Mouse (Mus musculus) brain, embryonic 14.5 days (tissue): ENCODE measurements around the gene Trim38.

Experiments
- CTCF ChIP-seq: fragments of 200-500 bp; IDR thresholded peaks from 2 replicates; pipeline ENCODE4 v1.5.1; 2012; ENCODE audit warnings: inconsistent platforms, mild to moderate bottlenecking, moderate library complexity, borderline replicate concordance; ENCODE audit not compliant: insufficient read depth, insufficient read length; ENCODE audit errors: extremely low read depth
- POLR2A ChIP-seq: fragments of 200-500 bp; IDR thresholded peaks from 2 replicates; pipeline ENCODE4 v1.6.1; 2012; ENCODE audit warnings: mild to moderate bottlenecking, inconsistent platforms, borderline replicate concordance; ENCODE audit not compliant: poor library complexity, insufficient read depth, insufficient read length, severe bottlenecking; ENCODE audit errors: extremely low read depth

DNA sequence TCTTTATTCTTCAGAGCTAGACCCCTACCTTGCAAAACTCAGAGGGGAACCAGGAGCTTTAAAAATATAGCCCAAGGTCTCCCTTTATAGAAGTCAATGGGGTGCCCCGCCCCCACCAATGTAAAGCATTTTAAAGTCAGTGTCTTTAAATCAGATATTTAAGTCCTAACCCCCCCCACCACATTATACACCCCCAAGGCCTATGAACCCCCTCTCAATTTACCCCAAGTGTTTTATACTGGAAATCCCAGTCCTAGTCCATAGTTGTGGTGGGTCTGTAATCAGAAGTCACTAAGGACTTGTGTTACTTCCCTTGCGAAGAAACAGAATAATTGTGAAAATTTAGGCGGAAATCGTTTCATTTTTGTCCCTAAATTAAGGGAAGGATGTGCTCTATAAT lies 31.7 kb upstream of the Trim38 start:
- no peak for TF ChIP-seq POLR2A
- TF ChIP-seq CTCF: no peak
